Mouse (Mus musculus) MEL (cell line): ENCODE results near the gene Arhgap24. TPM values are rescaled to one million over a fixed set of nuclear protein-coding genes. Genes with fewer than 3 reads are reported as not detected.

Experiments used
- DNase-seq: peaks from one replicate; pipeline ENCODE4 v3.0.0; 2011; ENCODE audit warnings: low read depth, low spot score
- H3K27ac ChIP-seq: 2 replicates; pipeline ENCODE4 v1.5.1; 2012; ENCODE audit warnings: low read depth, mild to moderate bottlenecking, control low read depth, low read length, moderate library complexity; ENCODE audit not compliant: control insufficient read depth
- H3K27me3 ChIP-seq, 2 experiments: fragments of 150-350 bp in 1 of 2; sonication (generic) in 1 of 2; 2 replicates each; pipeline ENCODE4 v1.6.1; 2012; ENCODE audit warnings: low read length in 2 of 2, mild to moderate bottlenecking in 2 of 2, improper control_type of control experiment in 1 of 2, moderate library complexity in 1 of 2; ENCODE audit not compliant: insufficient read depth in 2 of 2, control insufficient read depth in 1 of 2
- H3K36me3 ChIP-seq, 2 experiments: 2 replicates each; pipeline ENCODE4 v1.6.1; 2012 to 2014; ENCODE audit warnings: low read length in 2 of 2, improper control_type of control experiment in 1 of 2, inconsistent platforms in 1 of 2, mild to moderate bottlenecking in 1 of 2; ENCODE audit not compliant: insufficient read depth in 2 of 2, control insufficient read depth in 1 of 2
- H3K4me1 ChIP-seq, 2 experiments: fragments of 150-350 bp in 1 of 2; sonication (generic) in 1 of 2; 2 replicates each; pipeline ENCODE4 v1.6.1; 2012; ENCODE audit warnings: low read length in 2 of 2, improper control_type of control experiment in 1 of 2, mild to moderate bottlenecking in 1 of 2; ENCODE audit not compliant: insufficient read depth in 2 of 2, control insufficient read depth in 1 of 2
- H3K4me3 ChIP-seq, 2 experiments: fragments of 150-350 bp in 1 of 2; sonication (generic) in 1 of 2; 2 replicates each; pipeline ENCODE4 v1.5.1; 2012; ENCODE audit warnings: low read depth in 2 of 2, low read length in 2 of 2, mild to moderate bottlenecking in 2 of 2, moderate library complexity in 2 of 2, control low read depth in 1 of 2, improper control_type of control experiment in 1 of 2; ENCODE audit not compliant: control insufficient read depth in 1 of 2, insufficient read depth in 1 of 2
- H3K79me2 ChIP-seq: 2 replicates; pipeline ENCODE4 v1.6.1; 2012; ENCODE audit warnings: mild to moderate bottlenecking, low read length, moderate library complexity; ENCODE audit not compliant: control insufficient read depth, poor library complexity, insufficient read depth
- H3K9ac ChIP-seq: 2 replicates; pipeline ENCODE4 v1.6.1; 2012; ENCODE audit warnings: low read depth, mild to moderate bottlenecking, control low read depth, low read length, moderate library complexity; ENCODE audit not compliant: control insufficient read depth, poor library complexity, severe bottlenecking
- H3K9me3 ChIP-seq: fragments of 150-350 bp; sonication (generic); replicated peaks from 2 replicates; pipeline ENCODE4 v1.6.1; 2012; ENCODE audit warnings: mild to moderate bottlenecking, low read length, improper control_type of control experiment, moderate library complexity; ENCODE audit not compliant: insufficient read depth
- BHLHE40 ChIP-seq: IDR thresholded peaks from 2 replicates; pipeline ENCODE4 v1.6.1; 2012; ENCODE audit warnings: low read depth, mild to moderate bottlenecking, inconsistent platforms, low read length, improper control_type of control experiment, borderline replicate concordance
- CHD2 ChIP-seq: IDR thresholded peaks from 2 replicates; pipeline ENCODE4 v1.6.1; 2011; ENCODE audit warnings: low read length, improper control_type of control experiment
- ELF1 ChIP-seq: IDR thresholded peaks from 2 replicates; pipeline ENCODE4 v1.6.1; 2014; ENCODE audit warnings: low read depth, mild to moderate bottlenecking, inconsistent platforms, low read length, improper control_type of control experiment, moderate library complexity
- GABPA ChIP-seq: IDR thresholded peaks from 2 replicates; pipeline ENCODE4 v1.6.1; 2012; ENCODE audit warnings: low read depth, mild to moderate bottlenecking, inconsistent platforms, low read length, improper control_type of control experiment, moderate library complexity
- HCFC1 ChIP-seq: IDR thresholded peaks from 2 replicates; pipeline ENCODE4 v1.6.1; 2012; ENCODE audit warnings: low read depth, mild to moderate bottlenecking, inconsistent platforms, low read length, improper control_type of control experiment, moderate library complexity
- JUND ChIP-seq: IDR thresholded peaks from 2 replicates; pipeline ENCODE4 v1.6.1; 2011; ENCODE audit warnings: low read depth, mild to moderate bottlenecking, improper control_type of control experiment, low read length
- KAT2A ChIP-seq: conservative IDR thresholded peaks from 2 replicates; pipeline ENCODE4 v1.6.1; 2012; ENCODE audit warnings: low read depth, low read length, improper control_type of control experiment, inconsistent platforms
- MAX ChIP-seq: IDR thresholded peaks from 2 replicates; pipeline ENCODE4 v1.6.1; 2011; ENCODE audit warnings: low read length, improper control_type of control experiment
- MAZ ChIP-seq: IDR thresholded peaks from 2 replicates; pipeline ENCODE4 v1.6.1; 2012; ENCODE audit warnings: low read depth, mild to moderate bottlenecking, inconsistent platforms, low read length, improper control_type of control experiment
- MXI1 ChIP-seq: IDR thresholded peaks from 2 replicates; pipeline ENCODE4 v1.6.1; 2011; ENCODE audit warnings: mild to moderate bottlenecking, low read depth, low read length, improper control_type of control experiment
- MYB ChIP-seq: IDR thresholded peaks from 2 replicates; pipeline ENCODE4 v1.6.1; 2011; ENCODE audit warnings: mild to moderate bottlenecking, low read depth, low read length, improper control_type of control experiment
- NELFE ChIP-seq: IDR thresholded peaks from 2 replicates; pipeline ENCODE4 v1.6.1; 2011; ENCODE audit warnings: low read depth, low read length, improper control_type of control experiment
- NRF1 ChIP-seq: IDR thresholded peaks from 2 replicates; pipeline ENCODE4 v1.6.1; 2014; ENCODE audit warnings: low read depth, mild to moderate bottlenecking, inconsistent platforms, low read length, improper control_type of control experiment, moderate library complexity; ENCODE audit not compliant: poor library complexity, insufficient read depth, severe bottlenecking
- POLR2A ChIP-seq, 2 experiments: IDR thresholded peaks; 2 replicates each; pipeline ENCODE4 v1.6.1; 2011 to 2012; ENCODE audit warnings: low read length in 2 of 2, mild to moderate bottlenecking in 2 of 2, control low read depth in 1 of 2, improper control_type of control experiment in 1 of 2, low read depth in 1 of 2, moderate library complexity in 1 of 2; ENCODE audit not compliant: control insufficient read depth in 1 of 2, insufficient read depth in 1 of 2, poor library complexity in 1 of 2
- POLR2AphosphoS2 ChIP-seq: IDR thresholded peaks from 2 replicates; pipeline ENCODE4 v1.6.1; 2011; ENCODE audit warnings: low read length, improper control_type of control experiment
- RAD21 ChIP-seq: IDR thresholded peaks from 2 replicates; pipeline ENCODE4 v1.6.1; 2011; ENCODE audit warnings: mild to moderate bottlenecking, low read depth, low read length, improper control_type of control experiment
- SIN3A ChIP-seq: IDR thresholded peaks from 2 replicates; pipeline ENCODE4 v1.6.1; 2012; ENCODE audit warnings: low read length, improper control_type of control experiment, inconsistent platforms
- SMC3 ChIP-seq: IDR thresholded peaks from 2 replicates; pipeline ENCODE4 v1.6.1; 2011; ENCODE audit warnings: low read depth, low read length, improper control_type of control experiment
- TAL1 ChIP-seq: IDR thresholded peaks from 2 replicates; pipeline ENCODE4 v1.6.1; 2012; ENCODE audit warnings: mild to moderate bottlenecking, inconsistent platforms, low read length, moderate library complexity, mixed read lengths
- TBP ChIP-seq: IDR thresholded peaks from 2 replicates; pipeline ENCODE4 v1.8.0; 2011; ENCODE audit warnings: low read depth, low read length, improper control_type of control experiment
- TCF12 ChIP-seq: IDR thresholded peaks from 2 replicates; pipeline ENCODE4 v1.6.1; 2014; ENCODE audit warnings: low read depth, mild to moderate bottlenecking, inconsistent platforms, low read length, improper control_type of control experiment, moderate library complexity
- UBTF ChIP-seq: IDR thresholded peaks from 2 replicates; pipeline ENCODE4 v1.6.1; 2012; ENCODE audit warnings: low read depth, mild to moderate bottlenecking, inconsistent platforms, low read length, improper control_type of control experiment, moderate library complexity, borderline replicate concordance; ENCODE audit not compliant: insufficient read depth
- USF1 ChIP-seq: IDR thresholded peaks from 2 replicates; pipeline ENCODE4 v1.6.1; 2014; ENCODE audit warnings: low read depth, mild to moderate bottlenecking, inconsistent platforms, low read length, improper control_type of control experiment, moderate library complexity
- USF2 ChIP-seq, 2 experiments: IDR thresholded peaks; 2 replicates each; pipeline ENCODE4 v1.6.1; 2011 to 2012; ENCODE audit warnings: improper control_type of control experiment in 2 of 2, low read length in 2 of 2, borderline replicate concordance in 1 of 2, inconsistent platforms in 1 of 2, low read depth in 1 of 2, mild to moderate bottlenecking in 1 of 2; ENCODE audit not compliant: insufficient read depth in 1 of 2
- ZKSCAN1 ChIP-seq: IDR thresholded peaks from 2 replicates; pipeline ENCODE4 v1.6.1; 2012; ENCODE audit warnings: low read depth, mild to moderate bottlenecking, inconsistent platforms, low read length, improper control_type of control experiment, moderate library complexity
- ZNF384 ChIP-seq: IDR thresholded peaks from 2 replicates; pipeline ENCODE4 v1.6.1; 2012; ENCODE audit warnings: low read depth, mild to moderate bottlenecking, inconsistent platforms, low read length, improper control_type of control experiment
- polyA plus RNA-seq, 2 experiments: library from polyadenylated mRNA; stranded (reverse) in 1 of 2; unstranded in 1 of 2; fragments of >175 nt in 1 of 2; fragments of >200 nt in 1 of 2; gene quantifications; 2 replicates each; pipeline versions ENCODE4 v1.2.1 to v1.2.4; 2012; ENCODE audit warnings: low replicate concordance in 2 of 2, low read depth in 1 of 2; ENCODE audit not compliant: insufficient read length in 2 of 2, insufficient read depth in 1 of 2, missing spikeins in 1 of 2
- total RNA-seq: library from RNA; depleted of rRNA; stranded (reverse); fragments of 300-350 nt; gene quantifications from 2 replicates; pipeline ENCODE4 v1.2.3, GENCODE M21; 2012

Arhgap24 gene
- total and polyA plus RNA-seq, 3 experiments: not detected

DNA sequence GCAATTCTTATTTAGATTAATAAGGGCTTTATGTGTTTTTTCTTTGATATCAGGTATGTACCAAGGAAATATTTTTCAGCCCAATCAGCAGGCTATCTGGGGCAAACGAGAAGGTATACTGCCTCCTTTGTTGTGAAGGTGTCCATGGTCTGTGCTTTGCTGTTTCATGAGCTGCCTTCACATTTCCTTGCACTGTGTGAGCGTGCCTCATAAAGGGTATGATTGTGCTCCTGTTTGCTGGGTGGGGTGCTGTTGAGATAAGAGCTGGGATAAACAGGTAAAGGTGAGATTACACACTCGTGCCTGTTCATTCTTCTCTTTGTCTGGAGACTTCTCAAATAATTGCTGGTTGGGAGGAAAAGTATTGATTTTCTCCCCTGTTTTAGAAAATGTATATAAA is 320.3 kb downstream of the Arhgap24 start:
- Histone ChIP-seq H3K27me3 (no peaks in the 10 kb centered on the region), H3K9me3 (no peaks in the 10 kb centered on the region), H3K4me3 (no peak overlapping the region), H3K36me3 (no peaks in the 10 kb centered on the region), H3K79me2 (no peaks in the 10 kb centered on the region), H3K9ac (no peak overlapping the region), H3K4me1 (no peaks in the 10 kb centered on the region), H3K27ac (no peak overlapping the region)
- DNase-seq: no peak
- TF ChIP-seq TAL1: no peak
- no peak for TF ChIP-seq USF2 (IDR thresholded peaks at IDR 0.05; ENCODE audit: borderline replicate concordance in 1 of 2, insufficient read depth in 1 of 2, low read depth in 1 of 2, low read length in 2 of 2)
- no peak for TF ChIP-seq RAD21
- TF ChIP-seq TBP: no peak

DNA sequence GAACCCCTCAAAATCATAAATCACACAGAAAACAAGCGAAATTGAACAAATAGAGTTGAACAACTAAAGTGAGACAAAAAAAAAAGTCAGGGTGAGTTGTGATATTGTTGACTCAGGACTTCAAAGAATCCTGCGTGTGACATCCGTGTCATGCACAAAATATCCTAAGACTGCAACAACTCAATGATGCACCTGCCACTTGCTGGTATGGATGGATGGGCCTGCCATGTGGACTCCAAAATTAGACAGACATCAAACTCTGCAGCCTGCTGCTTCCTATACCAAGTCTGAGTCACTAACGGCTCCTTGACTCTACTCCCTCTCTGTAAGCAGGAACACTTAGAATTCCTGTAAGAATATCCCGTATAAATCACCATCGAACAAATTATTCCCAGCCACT is 321.6 kb downstream of the Arhgap24 start:
- H3K9ac ChIP-seq: no peak overlapping the region
- no peak overlapping the region for H3K27ac ChIP-seq
- no peaks in the 10 kb centered on the region for H3K9me3 ChIP-seq
- no peaks in the 10 kb centered on the region for H3K36me3 ChIP-seq
- no peak for TF ChIP-seq NRF1
- TF ChIP-seq MAZ: no peak
- no peak for TF ChIP-seq POLR2A (IDR thresholded peaks at IDR 0.05; ENCODE audit: control insufficient read depth in 1 of 2, insufficient read depth in 1 of 2, low read depth in 1 of 2, low read length in 2 of 2, poor library complexity in 1 of 2)
- no peak for TF ChIP-seq ZNF384
- TF ChIP-seq RAD21: no peak
- TF ChIP-seq USF1: no peak
- no peak for TF ChIP-seq KAT2A
- no peak for TF ChIP-seq MXI1
- TF ChIP-seq CHD2: no peak
- TF ChIP-seq MAX: no peak
- H3K4me3 ChIP-seq: no peak overlapping the region
- DNase-seq: no peak
- no peaks in the 10 kb centered on the region for H3K4me1 ChIP-seq
- no peaks in the 10 kb centered on the region for H3K79me2 ChIP-seq
- H3K27me3 ChIP-seq: no peaks in the 10 kb centered on the region

DNA sequence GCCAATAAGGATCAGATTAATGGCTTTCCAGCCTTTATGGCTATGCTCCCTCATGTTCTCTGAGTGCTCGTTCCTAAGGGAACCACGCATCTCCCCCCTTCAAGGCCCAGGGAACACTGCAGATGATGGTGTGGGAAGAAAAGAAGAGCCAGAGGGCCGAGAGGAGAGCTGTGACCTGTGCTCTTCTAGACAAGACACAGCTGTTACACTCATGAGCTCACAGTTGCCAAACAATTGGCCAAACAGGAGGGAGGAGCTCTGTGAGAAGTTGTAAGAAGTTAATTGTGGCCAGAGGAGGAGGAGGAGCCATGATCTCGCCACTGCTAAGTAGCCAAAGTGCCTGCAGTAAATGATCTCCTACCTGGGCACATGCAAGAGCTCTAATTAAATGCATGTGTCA is 322.5 kb downstream of the Arhgap24 start:
- no peak for DNase-seq
- no peak overlapping the region for H3K9ac ChIP-seq
- no peak for TF ChIP-seq POLR2AphosphoS2
- TF ChIP-seq HCFC1: no peak
- TF ChIP-seq ZNF384: no peak
- no peak for TF ChIP-seq UBTF
- no peak for TF ChIP-seq ELF1
- no peak for TF ChIP-seq GABPA
- TF ChIP-seq RAD21: no peak
- TF ChIP-seq POLR2A (IDR thresholded peaks at IDR 0.05; ENCODE audit: control insufficient read depth in 1 of 2, insufficient read depth in 1 of 2, low read depth in 1 of 2, low read length in 2 of 2, poor library complexity in 1 of 2): no peak
- TF ChIP-seq ZKSCAN1: no peak
- TF ChIP-seq SIN3A: no peak
- no peak for TF ChIP-seq MXI1
- TF ChIP-seq BHLHE40: no peak
- TF ChIP-seq MYB: no peak
- no peak for TF ChIP-seq TCF12
- TF ChIP-seq NELFE: no peak
- TF ChIP-seq TBP: no peak
- TF ChIP-seq SMC3: no peak
- no peak for TF ChIP-seq JUND
- H3K79me2 ChIP-seq: no peaks in the 10 kb centered on the region
- no peaks in the 10 kb centered on the region for H3K4me1 ChIP-seq
- no peaks in the 10 kb centered on the region for H3K27me3 ChIP-seq
- no peak overlapping the region for H3K27ac ChIP-seq
- no peaks in the 10 kb centered on the region for H3K36me3 ChIP-seq
- no peaks in the 10 kb centered on the region for H3K9me3 ChIP-seq
- no peak overlapping the region for H3K4me3 ChIP-seq
